Mouse (Mus musculus) urinary bladder, adult 18-20 months (tissue): ENCODE measurements around the gene Pde11a.
A peak's percentile ranks its signal among the peaks of the same experiment; 100 is the strongest.

Experiments
- DNase-seq, 2 experiments: peaks; one replicate each; pipeline ENCODE4 v3.0.0; 2022; ENCODE audit warnings: low spot score in 2 of 2, mixed read lengths in 2 of 2

Pde11a gene

DNA sequence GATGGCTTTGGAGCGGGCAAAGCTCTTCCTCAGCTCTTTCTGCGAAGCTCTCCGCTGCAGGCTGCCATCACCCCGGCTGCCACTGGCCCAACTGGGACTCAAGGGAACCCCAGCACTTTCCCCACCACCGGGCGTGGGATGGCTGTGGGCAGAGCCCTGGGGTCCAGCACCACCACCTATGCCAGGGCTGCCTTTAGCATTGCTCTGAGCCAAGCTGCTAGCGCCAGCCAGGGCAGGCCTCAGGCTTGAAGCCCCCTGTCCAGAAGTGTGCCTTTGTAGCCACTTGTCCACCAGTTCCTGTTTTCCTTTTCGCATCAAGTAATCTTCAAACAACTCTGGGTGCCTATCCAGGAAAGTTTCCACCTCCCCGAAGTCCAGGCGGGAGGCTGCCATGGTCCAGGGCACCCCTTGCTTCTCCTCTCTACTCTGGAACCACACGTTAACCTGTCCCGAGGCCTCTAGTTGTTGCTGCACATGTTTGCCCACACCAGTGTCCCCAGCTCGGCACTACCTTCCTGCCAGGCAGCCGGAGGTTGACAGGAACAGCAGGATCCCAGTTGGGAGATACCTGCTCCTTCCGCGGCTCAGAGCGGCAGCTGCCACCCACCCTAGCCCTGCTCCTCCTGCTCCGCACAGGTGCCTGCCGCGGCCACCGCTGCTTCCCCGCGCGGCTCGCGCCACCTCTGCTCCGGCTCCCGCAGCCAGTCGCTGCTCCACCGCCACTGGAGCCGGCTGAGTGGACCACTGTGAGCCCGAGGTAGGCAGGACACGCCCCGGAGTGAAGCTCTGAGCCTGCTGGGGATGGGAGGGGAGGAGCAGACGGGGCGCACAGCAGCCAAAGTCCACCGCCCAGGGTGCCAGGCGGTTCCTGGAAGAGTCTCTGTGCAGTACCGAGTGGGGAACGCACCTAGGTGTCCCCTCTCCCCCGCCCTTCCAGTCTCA is at the start of gene Pde11a:
Gene Pde11a (minus strand): TSS at position 560 of the 942 bp plus-strand sequence.
- DNase-seq = peak; percentile 3 to 9

DNA sequence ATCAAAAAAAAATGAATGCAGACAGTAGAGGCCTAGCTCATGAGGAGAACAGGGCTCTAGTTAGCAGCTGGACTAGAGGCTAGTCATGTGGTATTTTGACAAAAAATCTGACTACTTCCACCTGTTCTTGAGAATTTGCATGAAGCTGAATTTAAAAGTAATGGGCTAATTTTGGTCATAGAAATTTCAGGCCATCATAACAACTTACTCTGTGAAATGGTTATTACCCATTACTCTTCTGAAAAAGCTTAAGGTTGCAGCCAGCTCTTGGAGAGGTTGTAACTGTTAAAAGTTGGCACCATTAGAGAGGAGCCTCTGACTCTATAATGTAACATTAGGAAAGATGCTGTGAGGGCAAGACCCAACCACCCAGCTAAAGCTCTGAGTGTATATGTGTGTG is 48.0 kb upstream of the Pde11a start:
- no peak for DNase-seq

DNA sequence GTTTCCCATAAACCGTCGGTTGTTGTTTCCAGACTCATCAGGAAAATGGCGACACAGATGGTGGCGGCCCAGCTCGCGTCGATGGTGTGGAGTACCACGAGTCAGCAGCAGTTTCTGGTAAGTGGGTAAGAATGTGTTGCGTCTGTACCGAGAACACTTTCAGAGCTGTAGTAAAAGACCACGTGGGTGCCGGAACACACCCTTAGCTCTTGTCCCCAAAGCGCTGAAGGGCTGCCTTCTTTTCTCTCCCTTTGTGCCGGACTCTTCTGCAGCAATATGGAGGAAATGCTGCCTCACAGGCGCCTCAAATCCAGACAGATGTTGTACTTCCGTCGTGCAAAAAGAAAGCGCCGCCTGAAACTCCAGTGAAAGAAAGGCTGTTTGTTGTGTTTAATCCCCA is 40.1 kb upstream of the Pde11a start:
- no peak for DNase-seq

DNA sequence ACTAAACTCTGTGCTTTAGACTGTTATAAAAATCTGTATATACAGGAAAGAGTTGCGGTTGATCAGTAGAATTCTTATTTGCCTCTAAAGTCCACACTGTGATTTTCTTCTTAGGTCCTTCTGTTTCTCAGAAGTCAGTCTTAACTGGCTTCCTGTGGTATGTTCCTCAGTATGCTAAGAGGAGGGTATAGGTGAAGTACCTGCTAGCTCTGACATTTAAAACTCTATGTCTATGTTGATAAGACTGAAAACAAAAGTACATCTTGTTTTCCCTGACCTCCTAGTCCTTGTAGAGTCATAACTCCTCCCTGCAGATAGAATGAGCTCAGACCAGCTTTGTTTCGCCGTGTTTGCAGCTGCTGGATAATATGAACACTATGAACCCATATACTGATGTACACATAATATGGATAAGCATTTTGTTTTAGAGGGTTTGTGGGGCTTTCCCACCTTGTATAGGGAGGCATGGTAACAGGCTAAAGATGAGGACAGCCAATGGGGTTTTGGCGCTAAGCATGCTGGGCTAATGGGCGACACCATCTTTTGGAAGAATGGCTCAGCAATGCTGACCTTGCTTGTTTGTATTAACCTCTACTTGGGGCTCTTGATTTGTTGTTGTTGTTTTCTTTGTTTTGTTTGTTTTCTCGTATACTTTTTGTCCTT is 36.1 kb upstream of the Pde11a start:
- DNase-seq = no peak

DNA sequence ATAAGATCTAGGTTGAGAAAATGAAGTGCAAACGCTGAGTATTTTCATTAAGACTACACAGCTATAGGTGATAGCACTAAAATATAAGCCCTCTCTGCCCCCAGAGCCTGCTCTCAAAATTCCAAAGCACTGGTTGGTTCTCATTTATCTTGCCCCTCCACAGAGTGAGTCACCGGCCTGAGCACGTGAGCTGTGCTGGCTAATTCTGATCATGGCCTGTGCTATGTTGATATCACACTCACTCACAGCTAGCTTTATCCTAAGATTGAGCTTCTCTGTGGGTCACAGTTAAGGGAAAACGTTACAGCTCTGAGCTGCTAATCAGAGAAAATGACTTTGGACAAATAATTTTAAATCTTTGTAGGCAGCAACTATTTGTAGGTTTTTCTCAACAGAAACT is 33.7 kb upstream of the Pde11a start:
- no peak for DNase-seq

DNA sequence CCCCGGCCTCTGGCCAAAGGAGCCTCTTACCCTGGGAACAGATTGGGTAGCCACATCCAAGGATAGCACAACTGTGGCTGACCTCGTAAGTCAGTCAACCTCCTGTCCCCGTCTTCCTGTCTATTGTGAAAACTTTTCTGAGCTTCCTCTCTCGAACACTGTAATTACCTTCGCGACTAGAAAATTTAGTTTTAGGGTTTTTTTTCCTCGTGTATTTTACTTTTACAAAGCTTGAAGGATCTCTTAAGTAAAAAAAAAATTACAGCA is 32.0 kb upstream of the Pde11a start:
- no peak for DNase-seq

DNA sequence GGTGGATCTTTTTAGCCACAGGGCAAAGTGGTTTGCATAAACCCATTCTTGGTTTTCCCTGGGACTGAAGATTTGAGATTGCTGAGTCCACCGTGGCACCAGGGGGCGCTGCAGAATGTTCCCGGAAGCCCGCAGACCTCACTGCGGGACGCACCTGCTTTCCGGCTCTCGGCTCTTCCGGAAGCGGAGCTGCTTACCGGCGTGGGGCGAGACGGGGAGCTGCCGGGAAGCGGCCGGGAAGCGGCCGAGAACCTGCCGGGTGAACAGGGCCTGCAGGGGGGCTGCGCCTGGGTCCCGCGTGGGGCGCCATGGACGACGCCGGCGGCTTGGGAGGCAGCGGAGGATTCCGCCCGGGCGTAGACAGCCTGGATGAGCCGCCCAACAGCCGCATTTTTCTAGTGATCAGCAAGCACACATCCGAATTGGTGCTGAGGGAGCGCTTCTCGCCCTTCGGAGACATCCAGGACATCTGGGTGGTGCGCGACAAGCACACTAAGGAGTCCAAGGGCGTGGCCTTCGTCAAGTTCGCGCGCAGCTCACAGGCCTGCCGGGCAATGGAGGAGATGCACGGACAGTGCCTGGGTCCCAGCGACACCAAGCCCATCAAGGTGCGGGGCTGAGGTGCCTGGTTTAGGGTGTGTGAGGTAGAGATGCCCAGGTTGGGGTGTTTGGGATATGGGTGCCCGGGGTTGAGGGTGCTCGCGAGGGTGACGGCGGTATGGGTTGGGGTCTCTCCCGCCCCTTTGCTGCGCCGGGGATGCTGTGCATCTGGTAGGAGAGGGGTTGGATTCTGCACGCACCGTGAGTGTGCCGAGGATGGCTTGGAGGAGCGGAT is 31.5 kb upstream of the Pde11a start, which contains the start of gene Rbm45:
Gene Rbm45 (plus strand): TSS at position 164 of the 835 bp plus-strand sequence.
- peak; percentile 76 to 88 for DNase-seq

DNA sequence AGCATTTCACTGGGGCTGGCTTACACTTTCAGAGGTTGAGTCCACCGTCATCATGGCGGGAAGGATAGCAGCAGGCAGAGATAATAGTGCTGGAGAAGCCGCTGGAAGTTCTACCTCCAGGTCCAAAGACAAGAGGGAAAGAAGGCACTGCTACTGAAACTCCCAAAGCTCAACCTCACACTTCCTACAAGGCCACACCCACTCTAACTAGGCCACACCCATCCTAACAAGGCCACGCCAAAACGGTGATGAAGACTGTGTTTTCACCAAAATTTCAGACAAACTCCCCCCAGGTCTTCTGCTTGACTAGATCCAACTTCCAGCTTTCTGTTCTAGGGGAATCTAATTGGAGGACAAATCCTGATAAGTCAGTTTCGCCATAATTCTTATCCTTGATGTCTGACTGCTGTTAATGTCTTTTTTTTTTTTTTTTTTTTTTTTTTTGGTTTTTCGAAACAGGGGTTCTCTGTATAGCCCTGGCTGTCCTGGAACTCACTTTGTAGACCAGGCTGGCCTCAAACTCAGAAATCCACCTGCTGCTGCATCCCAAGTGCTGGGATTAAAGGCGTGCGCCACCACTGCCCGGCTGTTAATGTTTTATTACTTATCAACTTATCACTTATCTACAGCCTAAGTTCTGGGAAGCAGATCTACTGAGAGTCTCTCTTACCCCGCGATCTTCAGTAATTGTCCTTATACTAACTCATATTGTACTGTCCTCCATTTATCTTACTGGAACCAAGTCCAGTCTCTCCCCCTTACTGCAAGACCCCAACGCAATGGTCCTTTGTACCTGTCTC is 30.5 kb upstream of the Pde11a start:
- DNase-seq = no peak

DNA sequence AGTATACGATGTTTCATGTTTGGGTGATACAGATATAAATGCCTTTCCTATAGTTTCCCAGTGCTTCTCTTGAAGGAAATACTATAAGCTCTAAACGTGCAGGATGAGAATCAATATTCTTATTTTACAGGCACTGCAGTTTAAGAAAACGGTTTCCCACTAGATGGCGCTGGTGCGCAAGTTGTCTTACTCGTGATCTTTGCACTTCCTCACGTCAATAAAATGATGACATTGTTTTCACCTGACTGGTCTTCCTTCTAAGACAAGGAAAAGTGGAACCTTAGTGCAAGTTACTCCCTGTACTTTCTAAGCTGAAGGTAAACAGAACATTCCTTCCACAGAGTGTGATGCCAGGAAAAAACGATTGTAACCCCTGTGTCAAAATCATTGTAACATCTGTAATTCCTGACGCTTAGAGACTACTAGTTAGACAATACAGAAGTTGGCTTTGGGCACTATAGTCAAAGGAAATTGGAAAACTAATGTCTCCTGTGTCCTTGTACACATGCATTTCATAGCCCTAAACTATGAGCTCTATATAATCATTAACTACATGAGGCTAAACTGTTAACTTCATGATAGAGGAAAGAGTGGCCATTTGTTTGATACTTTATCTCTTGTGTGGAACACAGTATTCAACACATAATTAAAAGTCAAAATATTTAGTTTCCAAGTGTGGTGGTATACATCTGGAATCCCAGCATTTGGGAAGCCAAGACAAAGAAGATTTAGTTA is 28.8 kb upstream of the Pde11a start:
- peak; percentile 55 to 73 for DNase-seq

DNA sequence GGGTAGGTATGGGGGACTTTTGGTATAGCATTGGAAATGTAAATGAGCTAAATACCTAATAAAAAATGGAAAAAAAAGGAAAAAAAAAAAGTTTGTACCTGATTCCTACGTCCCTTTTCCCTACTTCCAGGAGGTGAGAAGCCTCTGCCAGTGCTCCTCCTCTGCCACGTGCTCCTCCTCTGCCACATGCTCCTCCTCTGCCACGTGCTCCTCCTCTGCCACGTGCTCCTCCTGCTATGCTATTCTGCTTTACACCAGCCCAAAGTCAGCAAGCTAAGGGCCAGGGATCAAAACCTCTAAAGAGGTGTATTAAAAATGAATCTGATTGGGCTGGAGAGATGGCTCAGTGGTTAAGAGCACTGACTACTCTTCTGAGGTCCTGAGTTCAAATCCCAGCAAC is 27.2 kb upstream of the Pde11a start:
- DNase-seq = no peak

DNA sequence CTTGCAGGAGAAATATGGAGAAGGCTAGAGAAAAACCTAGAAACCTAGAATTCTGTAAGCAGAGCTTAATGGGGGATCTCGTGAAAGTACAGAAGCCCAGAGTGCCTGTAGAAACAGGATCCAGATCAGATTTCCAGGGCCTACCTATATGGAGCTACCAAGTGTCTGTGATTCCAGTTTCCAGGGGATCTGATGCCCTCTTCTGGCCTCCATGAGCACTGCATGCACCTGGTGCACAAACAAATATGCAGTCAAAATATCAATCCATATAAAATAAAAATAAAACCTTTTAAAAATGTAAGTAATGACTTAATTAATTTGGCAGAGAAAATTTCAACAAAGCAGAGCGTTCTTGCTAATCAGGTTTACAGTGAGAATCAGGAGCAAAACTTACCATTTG is 23.5 kb upstream of the Pde11a start:
- no peak for DNase-seq

DNA sequence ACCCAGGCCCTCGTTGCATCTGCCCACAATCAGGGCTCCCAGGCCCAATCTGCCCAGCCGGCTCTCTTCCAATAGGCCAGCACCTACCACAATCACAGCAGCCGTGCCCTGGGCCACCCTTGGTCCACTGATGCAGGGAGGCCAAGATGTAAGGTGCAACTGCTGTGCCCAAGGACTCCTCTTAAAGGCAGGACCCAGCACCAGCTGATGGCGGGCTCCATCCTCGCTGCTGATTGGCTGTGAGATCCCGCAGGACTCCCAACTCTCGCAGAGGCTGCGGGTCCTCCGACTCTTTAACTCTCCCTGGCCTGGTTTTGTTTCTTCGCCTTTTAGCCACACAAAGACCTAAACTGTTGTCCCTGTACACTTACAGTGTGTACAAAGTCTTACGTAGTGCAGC is 21.7 kb upstream of the Pde11a start, which contains the start of gene Cyct:
Gene Cyct (minus strand): TSS at position 225 of the 400 bp plus-strand sequence.
- DNase-seq = no peak

DNA sequence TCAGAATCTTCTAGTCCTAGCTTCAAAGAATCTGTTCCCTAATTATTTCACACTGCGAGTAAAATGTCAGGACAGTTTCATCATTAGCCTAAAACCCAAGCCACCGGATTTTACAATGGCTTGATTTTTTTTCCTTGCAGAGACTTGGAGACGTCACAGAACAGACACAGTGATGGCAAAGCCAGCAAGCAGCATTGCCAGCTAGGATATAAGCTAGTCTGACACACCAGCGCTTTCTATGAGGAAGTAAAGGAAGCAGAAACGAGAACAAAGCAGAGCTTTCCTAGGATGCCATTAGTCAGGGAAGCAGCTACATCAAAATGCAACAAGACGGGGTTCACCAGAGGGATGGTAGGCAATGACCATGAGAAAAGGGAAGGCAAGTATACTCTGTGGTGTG is 9.3 kb upstream of the Pde11a start:
- no peak for DNase-seq

DNA sequence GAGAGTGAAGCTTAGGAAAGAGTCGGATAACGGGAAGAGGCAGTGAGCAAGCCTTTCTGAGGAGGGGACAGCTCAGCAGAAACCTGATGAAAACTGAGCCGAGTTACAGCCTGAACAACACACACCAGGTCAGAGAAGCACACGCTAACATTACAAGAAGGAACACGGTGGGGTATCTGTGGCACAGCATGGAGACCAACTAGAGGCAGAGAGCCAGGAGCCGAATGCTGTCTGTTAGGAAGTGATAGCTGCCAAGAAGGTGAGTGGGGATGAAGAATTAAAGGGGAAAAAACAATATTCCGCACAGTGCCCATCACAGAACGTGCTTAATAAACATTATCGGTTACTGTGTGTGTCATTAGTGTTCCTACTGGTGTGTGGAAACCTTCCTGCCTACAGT is 3.6 kb upstream of the Pde11a start:
- DNase-seq = no peak

DNA sequence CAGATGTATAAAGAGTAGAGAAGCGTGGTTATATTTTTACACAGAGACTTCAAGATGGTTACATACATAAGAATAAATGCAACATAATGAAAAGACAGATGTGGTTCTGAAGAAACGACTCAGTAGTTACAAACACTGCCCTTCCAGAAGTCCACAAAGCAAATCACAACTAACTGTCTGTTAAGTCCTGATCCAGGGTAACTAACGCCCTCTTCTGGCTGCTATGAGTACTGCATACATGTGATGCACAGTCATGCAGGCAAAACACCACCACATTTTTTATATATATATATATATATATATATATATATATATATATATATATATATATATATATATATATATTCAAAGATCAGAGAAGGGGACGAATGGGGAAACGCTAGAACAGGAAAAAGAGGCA is 4.0 kb downstream of the Pde11a start:
- DNase-seq = no peak

DNA sequence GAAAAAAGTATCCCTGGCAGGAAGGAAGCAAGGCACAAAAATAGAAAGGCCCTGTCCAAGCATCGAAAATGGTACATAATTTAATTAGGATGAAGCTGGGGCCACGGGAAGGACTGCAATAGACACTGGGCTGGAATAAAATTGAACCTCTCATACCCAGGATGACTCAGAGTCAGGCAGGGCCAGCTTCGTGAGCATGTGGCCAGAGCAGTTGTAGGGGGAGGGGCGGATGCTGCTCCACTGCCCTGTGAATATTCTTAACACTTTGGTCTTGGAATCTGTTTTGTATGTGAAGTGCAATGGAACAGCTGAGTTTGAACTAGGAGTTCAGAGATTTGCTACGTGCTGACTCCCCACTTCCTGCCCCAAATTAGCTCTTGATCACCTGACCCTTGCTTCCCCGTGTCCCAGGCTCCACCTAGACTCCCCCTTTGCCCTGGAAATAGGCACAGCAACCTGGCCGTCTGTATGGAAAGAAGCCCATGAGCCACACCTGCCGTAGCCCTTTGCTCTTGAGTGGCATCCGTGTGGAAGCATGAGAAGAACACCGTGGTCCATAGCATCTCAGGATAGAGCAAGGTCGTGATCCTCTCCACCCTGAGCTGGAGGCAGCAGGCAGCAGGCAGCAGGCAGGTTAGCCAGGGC is 6.3 kb downstream of the Pde11a start:
- DNase-seq = no peak

DNA sequence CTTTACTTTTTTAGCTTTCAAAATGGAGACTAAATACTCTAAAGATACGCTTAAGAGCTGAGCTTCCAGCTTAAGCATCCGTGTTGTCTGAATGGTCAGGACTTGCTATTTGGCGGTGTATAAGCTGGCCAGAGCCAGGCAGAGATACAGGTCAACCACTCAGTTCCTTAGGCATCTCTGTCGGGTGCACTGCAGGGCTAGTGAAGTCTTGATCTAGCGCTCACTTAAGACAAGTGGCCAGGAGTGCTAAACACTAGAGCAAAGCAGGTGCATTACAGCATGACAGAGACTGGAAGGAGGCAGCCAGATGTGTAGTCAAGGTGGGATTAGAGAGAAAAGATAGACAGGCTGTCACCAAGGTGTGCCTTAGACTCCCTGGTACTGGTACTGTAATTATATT is 8.5 kb downstream of the Pde11a start:
- DNase-seq = no peak

DNA sequence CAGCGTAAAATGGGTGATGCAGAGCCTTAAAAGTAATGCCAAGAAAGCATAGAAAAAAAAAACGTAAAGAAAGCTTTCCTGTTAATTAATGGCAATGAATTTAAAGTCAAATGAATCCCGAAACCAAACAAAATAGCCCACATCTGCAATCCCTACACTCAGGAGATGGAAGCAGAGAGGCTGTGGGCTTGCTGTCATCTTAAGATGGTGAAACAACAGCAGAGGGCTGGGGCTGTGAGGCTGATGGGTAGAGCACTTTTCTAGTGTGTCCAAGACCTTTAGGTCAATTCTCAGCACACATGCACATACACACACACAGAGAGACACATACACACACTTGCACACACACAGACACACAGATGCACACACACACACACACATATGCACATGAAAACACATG is 12.4 kb downstream of the Pde11a start:
- DNase-seq = no peak

DNA sequence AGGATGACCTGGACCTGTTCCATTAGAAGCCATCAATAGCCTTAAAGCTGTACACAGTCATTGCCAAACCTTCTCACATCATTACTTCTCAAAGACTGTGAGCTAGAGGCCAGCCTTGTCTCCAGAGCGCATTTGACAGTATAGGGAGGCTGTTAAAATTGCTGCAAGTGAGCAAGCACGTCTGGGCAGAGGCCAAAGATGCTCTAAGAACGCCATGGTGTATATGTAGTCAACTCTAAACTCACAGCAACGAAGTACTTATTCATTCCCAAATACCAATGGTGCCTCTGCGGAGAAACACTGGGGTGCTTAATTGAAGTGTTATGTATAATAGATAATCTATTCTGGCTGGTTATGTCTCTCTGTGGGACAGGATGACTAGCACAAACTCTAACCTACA is 14.1 kb downstream of the Pde11a start:
- no peak for DNase-seq

DNA sequence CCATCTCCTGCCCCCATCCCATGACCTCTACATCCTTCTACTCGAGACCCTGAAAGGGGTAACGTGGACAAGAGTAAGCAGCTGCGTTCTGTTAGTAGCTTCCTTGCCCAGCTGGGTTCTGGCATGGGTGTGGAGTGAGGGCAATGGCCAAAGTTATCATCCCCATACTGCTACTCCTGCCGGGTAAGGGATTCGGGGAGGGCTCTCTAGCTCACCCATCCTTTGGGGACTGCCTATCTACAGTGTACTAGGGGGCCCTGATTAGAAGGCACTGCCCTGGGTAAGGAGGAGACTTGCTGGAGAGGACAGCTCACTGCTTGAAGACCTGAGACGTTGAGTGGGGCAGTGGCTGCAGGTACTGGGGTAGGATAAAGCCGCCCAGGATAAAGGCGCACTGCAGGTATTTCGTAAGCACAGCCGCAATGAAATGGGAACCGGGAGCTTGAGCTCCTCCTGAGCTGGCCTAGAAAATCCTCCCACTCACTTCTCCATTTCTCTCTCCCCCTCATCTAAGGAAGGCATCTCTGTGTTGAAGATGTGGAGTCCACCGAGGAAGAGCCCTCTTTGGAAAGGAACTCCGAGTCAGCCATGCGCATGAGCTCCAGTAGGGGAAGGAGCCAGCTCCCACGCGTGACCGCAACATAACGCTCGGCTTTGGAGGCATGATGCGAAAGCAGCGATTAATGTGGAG is 15.2 kb downstream of the Pde11a start:
- no peak for DNase-seq
